22 mouse cellular contexts compared by ENCODE assay signal in the genomic region with DNA sequence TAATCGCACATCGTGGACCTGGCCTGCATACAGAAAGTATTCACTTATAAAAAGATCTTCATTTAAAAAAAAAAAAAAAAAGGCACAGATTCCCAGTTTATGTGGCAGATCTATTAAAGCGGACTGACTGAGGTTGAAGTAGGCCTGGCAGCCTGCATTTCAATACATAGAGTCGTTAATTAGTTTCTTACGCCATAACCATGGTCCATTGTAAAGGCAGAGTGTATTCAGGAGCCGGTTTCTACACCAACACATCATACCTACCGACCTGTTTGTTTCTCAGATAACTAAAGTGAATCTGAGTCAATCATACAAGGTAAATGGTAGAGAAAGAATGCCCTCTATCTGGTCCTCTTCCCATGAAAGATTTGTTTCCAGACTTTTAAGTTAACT.
A peak's percentile ranks its signal among the peaks of the same experiment; 100 is the strongest.
DNase-seq lines count a peak whose midpoint lies in the region; ATAC-seq lines count a peak whose summit lies in the region.
"Had no signal": no experiment of that assay in that cellular context is flagged by ENCODE, and none has a peak within 500 bp of the region (broad histone marks: within the 10 kb centered on the region; RNA-seq: fewer than 3 reads in every experiment).

No protein-coding gene starts in this region.

- H3K9me3 ChIP-seq in hindbrain, embryonic 13.5 days = no peaks in the 10 kb centered on the region
- H3K9me3 ChIP-seq in hindbrain, embryonic 14.5 days (ENCODE audit: control insufficient read depth, low read length) = no peaks in the 10 kb centered on the region
- H3K9me3 ChIP-seq in forebrain, embryonic 11.5 days (ENCODE audit: control insufficient read depth, low read length) = no peaks in the 10 kb centered on the region
- H3K9me3 ChIP-seq in forebrain, embryonic 13.5 days (replicated peaks) = peaks cover 2% of the 10 kb centered on the region; the same call in 1 of the 2 replicates
- H3K9me3 ChIP-seq in midbrain, embryonic 13.5 days = no peaks in the 10 kb centered on the region
- no peaks in the 10 kb centered on the region for H3K9me3 ChIP-seq in liver, embryonic 11.5 days (ENCODE audit: control insufficient read depth, low read length)
- H3K9me3 ChIP-seq: embryonic facial prominence, embryonic 12.5 days; heart, embryonic 10.5 days had no signal

- H3K27ac ChIP-seq in hindbrain, embryonic 13.5 days = no peak overlapping the region; the same call in 1 of the 2 replicates
- no peak overlapping the region; the same call in 1 of the 2 replicates for H3K27ac ChIP-seq in hindbrain, embryonic 14.5 days
- no peak overlapping the region for H3K27ac ChIP-seq in forebrain, embryonic 11.5 days (ENCODE audit: low read depth, low read length)
- H3K27ac ChIP-seq in forebrain, embryonic 13.5 days = no peak overlapping the region; the same call in 1 of the 2 replicates
- peak overlapping the region; percentile 39; the same call in 1 of the 2 replicates for H3K27ac ChIP-seq in midbrain, embryonic 13.5 days
- no peak overlapping the region for H3K27ac ChIP-seq in liver, embryonic 11.5 days (ENCODE audit: low read depth, low read length)
- H3K27ac ChIP-seq: embryonic facial prominence, embryonic 12.5 days; heart, embryonic 10.5 days had no signal

- peak; percentile 39; the same call in 1 of the 2 replicates for ATAC-seq in hindbrain, embryonic 13.5 days (ENCODE audit: low FRiP score)
- ATAC-seq in hindbrain, embryonic 14.5 days (ENCODE audit: low FRiP score) = no peak
- peak; percentile 79 for ATAC-seq in forebrain, embryonic 11.5 days (replicated peaks; ENCODE audit: low FRiP score)
- peak; percentile 75 for ATAC-seq in forebrain, embryonic 13.5 days
- peak; percentile 45 for ATAC-seq in midbrain, embryonic 13.5 days
- ATAC-seq in liver, embryonic 11.5 days (replicated peaks; ENCODE audit: low FRiP score) = no peak
- ATAC-seq: activated CD4-positive, CD25-positive, alpha-beta regulatory T cell, adult 4 months; inflammation-experienced regulatory T-cells, adult 6 months; Patski had no signal

- no peak for DNase-seq in hindbrain, embryonic 14.5 days (ENCODE audit: low spot score)
- DNase-seq in forebrain, embryonic 11.5 days (ENCODE audit: low spot score) = no peak
- no peak for DNase-seq in layer of hippocampus, adult 8-10 months (ENCODE audit: low spot score in 2 of 2)
- no peak for DNase-seq in left cerebral cortex, postnatal 4 days
- no peak for DNase-seq in liver, embryonic 11.5 days (ENCODE audit: low spot score)
- DNase-seq: adrenal gland, postnatal 14 days; cerebellum, adult 11-12 months; cerebellum, adult 9-10 months; cerebellum, postnatal 25 days; gastrocnemius, postnatal 10 days; heart, adult 18-20 months; heart, postnatal 10 days; heart, postnatal 4 days had no signal

- no peak overlapping the region for H3K4me2 ChIP-seq in hindbrain, embryonic 13.5 days
- no peak overlapping the region for H3K4me2 ChIP-seq in hindbrain, embryonic 14.5 days (replicated peaks)
- no peak overlapping the region for H3K4me2 ChIP-seq in forebrain, embryonic 11.5 days (ENCODE audit: low read depth, low read length, severe bottlenecking)
- no peak overlapping the region for H3K4me2 ChIP-seq in forebrain, embryonic 13.5 days
- no peak overlapping the region for H3K4me2 ChIP-seq in midbrain, embryonic 13.5 days (replicated peaks)
- H3K4me2 ChIP-seq in liver, embryonic 11.5 days = no peak overlapping the region
- H3K4me2 ChIP-seq: embryonic facial prominence, embryonic 12.5 days had no signal

- no peaks in the 10 kb centered on the region for H3K36me3 ChIP-seq in hindbrain, embryonic 13.5 days
- no peaks in the 10 kb centered on the region for H3K36me3 ChIP-seq in hindbrain, embryonic 14.5 days (replicated peaks; ENCODE audit: control insufficient read depth, insufficient read depth)
- H3K36me3 ChIP-seq in forebrain, embryonic 11.5 days (ENCODE audit: control insufficient read depth, insufficient read depth, low read length) = no peaks in the 10 kb centered on the region
- H3K36me3 ChIP-seq in forebrain, embryonic 13.5 days (ENCODE audit: poor library complexity, severe bottlenecking) = no peaks in the 10 kb centered on the region
- H3K36me3 ChIP-seq in midbrain, embryonic 13.5 days = no peaks in the 10 kb centered on the region
- H3K36me3 ChIP-seq in liver, embryonic 11.5 days (ENCODE audit: control insufficient read depth, insufficient read depth, low read length) = no peaks in the 10 kb centered on the region
- H3K36me3 ChIP-seq: embryonic facial prominence, embryonic 12.5 days; heart, embryonic 10.5 days had no signal

- WGBS in hindbrain, embryonic 13.5 days = 22% methylated on average over 7 of the region's 7 CpGs
- WGBS in hindbrain, embryonic 14.5 days = 20% methylated on average over 7 of the region's 7 CpGs
- 9% methylated on average over 7 of the region's 7 CpGs for WGBS in forebrain, embryonic 11.5 days
- 2% methylated on average over 7 of the region's 7 CpGs for WGBS in forebrain, embryonic 13.5 days
- WGBS in midbrain, embryonic 13.5 days = 11% methylated on average over 7 of the region's 7 CpGs
- WGBS in liver, embryonic 11.5 days = 37% methylated on average over 7 of the region's 7 CpGs

- no peaks in the 10 kb centered on the region; the same call in 1 of the 2 replicates for H3K4me1 ChIP-seq in hindbrain, embryonic 13.5 days (replicated peaks)
- H3K4me1 ChIP-seq in hindbrain, embryonic 14.5 days (replicated peaks; ENCODE audit: control insufficient read depth, insufficient read depth, low read length) = peaks cover 8% of the 10 kb centered on the region; the same call in 1 of the 2 replicates
- no peaks in the 10 kb centered on the region; the same call in 1 of the 2 replicates for H3K4me1 ChIP-seq in forebrain, embryonic 11.5 days (replicated peaks; ENCODE audit: control insufficient read depth, insufficient read depth, low read length)
- peaks cover 17% of the 10 kb centered on the region for H3K4me1 ChIP-seq in forebrain, embryonic 13.5 days
- peaks cover 19% of the 10 kb centered on the region for H3K4me1 ChIP-seq in midbrain, embryonic 13.5 days (replicated peaks)
- H3K4me1 ChIP-seq in liver, embryonic 11.5 days (replicated peaks; ENCODE audit: control insufficient read depth, insufficient read depth, low read length) = no peaks in the 10 kb centered on the region
- H3K4me1 ChIP-seq: embryonic facial prominence, embryonic 12.5 days; heart, embryonic 10.5 days had no signal

- no peaks in the 10 kb centered on the region for H3K27me3 ChIP-seq in hindbrain, embryonic 13.5 days
- H3K27me3 ChIP-seq in hindbrain, embryonic 14.5 days (ENCODE audit: control insufficient read depth, insufficient read depth, low read length) = no peaks in the 10 kb centered on the region
- H3K27me3 ChIP-seq in forebrain, embryonic 11.5 days (ENCODE audit: control insufficient read depth, insufficient read depth, low read length) = no peaks in the 10 kb centered on the region
- H3K27me3 ChIP-seq in forebrain, embryonic 13.5 days = no peaks in the 10 kb centered on the region
- no peaks in the 10 kb centered on the region for H3K27me3 ChIP-seq in midbrain, embryonic 13.5 days
- H3K27me3 ChIP-seq in liver, embryonic 11.5 days (replicated peaks; ENCODE audit: control insufficient read depth, insufficient read depth, low read length) = no peaks in the 10 kb centered on the region
- H3K27me3 ChIP-seq: CH12.LX; embryonic facial prominence, embryonic 12.5 days; Patski had no signal

- H3K4me3 ChIP-seq in hindbrain, embryonic 13.5 days = no peak overlapping the region
- no peak overlapping the region for H3K4me3 ChIP-seq in hindbrain, embryonic 14.5 days (replicated peaks; ENCODE audit: low read length)
- H3K4me3 ChIP-seq in forebrain, embryonic 11.5 days (ENCODE audit: low read depth, low read length) = no peak overlapping the region
- H3K4me3 ChIP-seq in forebrain, embryonic 13.5 days = no peak overlapping the region
- H3K4me3 ChIP-seq in midbrain, embryonic 13.5 days (replicated peaks) = no peak overlapping the region
- no peak overlapping the region for H3K4me3 ChIP-seq in liver, embryonic 11.5 days (ENCODE audit: low read depth, low read length)
- H3K4me3 ChIP-seq: embryonic facial prominence, embryonic 12.5 days; heart, embryonic 10.5 days had no signal

- intact Hi-C loops in left cerebral cortex, postnatal 4 days (cut with DNase I) = no loop called here

- no peak overlapping the region for H3K9ac ChIP-seq in hindbrain, embryonic 13.5 days
- H3K9ac ChIP-seq in hindbrain, embryonic 14.5 days = no peak overlapping the region
- no peak overlapping the region for H3K9ac ChIP-seq in forebrain, embryonic 11.5 days (ENCODE audit: low read length)
- H3K9ac ChIP-seq in forebrain, embryonic 13.5 days = no peak overlapping the region
- no peak overlapping the region for H3K9ac ChIP-seq in midbrain, embryonic 13.5 days (replicated peaks)
- no peak overlapping the region for H3K9ac ChIP-seq in liver, embryonic 11.5 days (ENCODE audit: low read depth, low read length)
- H3K9ac ChIP-seq: embryonic facial prominence, embryonic 12.5 days had no signal

Comparison
In these comparisons a context has a peak if more than half of its experiments do, and no peak if none do; other contexts are left out.
1. ATAC-seq: peak in hindbrain, embryonic 13.5 days (single experiment), forebrain, embryonic 11.5 days (single experiment), forebrain, embryonic 13.5 days (single experiment) and midbrain, embryonic 13.5 days (single experiment); none in hindbrain, embryonic 14.5 days (single experiment) and liver, embryonic 11.5 days (single experiment).